Mouse (Mus musculus) monocyte, adult 59 days (primary cell): ENCODE measurements around the gene Ppp1r37. TPM values are rescaled to one million over a fixed set of nuclear protein-coding genes. Genes with fewer than 3 reads are reported as not detected.

ENCODE experiments used
- total RNA-seq, 2 experiments: library from RNA; stranded (reverse); gene quantifications; one replicate each; pipeline ENCODE4 v1.2.4; 2023

Gene Ppp1r37
- total RNA-seq: 10 to 100 TPM; 45.7 to 48.4 TPM

GRCm38 (mm10) chr7:19562643-19563410, at the start of gene Ppp1r37:
Gene Ppp1r37 (minus strand): TSS chr7:19563076.

GRCm38 (mm10) chr7:19603849-19604605, 41.2 kb upstream of the Ppp1r37 start, which contains the start of gene Clasrp:
Gene Clasrp (minus strand): TSS chr7:19604486.

GRCm38 (mm10) chr7:19577141-19577852, 14.4 kb upstream of the Ppp1r37 start, which contains the start of the genes Zfp296 and Gemin7:
Gene Zfp296 (plus strand): TSS chr7:19577287.
Gene Gemin7 (minus strand): TSS chr7:19577595.

GRCm38 (mm10) chr7:19517652-19518365, 45.1 kb downstream of the Ppp1r37 start, which contains the start of gene Nkpd1:
Gene Nkpd1 (plus strand): TSS chr7:19517838.

GRCm38 (mm10) chr7:19508150-19508923, 54.5 kb downstream of the Ppp1r37 start, which contains the start of the genes Bloc1s3 and Trappc6a:
Gene Bloc1s3 (minus strand): TSS chr7:19508367.
Gene Trappc6a (plus strand): TSS chr7:19508395.

Other genes with a start within 250 kb of the Ppp1r37 start
- gene Ercc1, start 218.3 kb downstream of the Ppp1r37 start, total RNA-seq: 10 to 100 TPM; 29.1 to 29.3 TPM
- gene Cd3eap, start 203.6 kb downstream of the Ppp1r37 start, total RNA-seq: 1 to 10 TPM; 7.0 to 8.7 TPM
- gene Ppp1r13l, start 203.3 kb downstream of the Ppp1r37 start, total RNA-seq: 1 to 10 TPM; 1.3 to 4.3 TPM
- 10 to 100 TPM; 35.0 to 35.5 TPM for gene Ercc2, start 181.1 kb downstream of the Ppp1r37 start, total RNA-seq
- not detected for gene Klc3, start 159.0 kb downstream of the Ppp1r37 start, total RNA-seq
- 1 to 10 TPM; 2.7 to 3.1 TPM for gene Ckm, start 158.3 kb downstream of the Ppp1r37 start, total RNA-seq
- gene Mark4, start 104.3 kb downstream of the Ppp1r37 start, total RNA-seq: 10 to 100 TPM; 32.6 to 34.3 TPM
- gene Exoc3l2, start 99.7 kb downstream of the Ppp1r37 start, total RNA-seq: under 1 TPM; 0.89 to 0.94 TPM
- 10 to 100 TPM in 1 of 2 experiments, 1 to 10 TPM in 1; 8.6 to 11.2 TPM for gene Bloc1s3, start 54.7 kb downstream of the Ppp1r37 start, total RNA-seq
- gene Trappc6a, start 54.7 kb downstream of the Ppp1r37 start, total RNA-seq: 10 to 100 TPM; 34.4 to 45.3 TPM
- gene Nkpd1, start 45.2 kb downstream of the Ppp1r37 start, total RNA-seq: under 1 TPM in 1 of 2 experiments, not detected in 1; 0.26 TPM
- 1 to 10 TPM; 6.2 to 6.8 TPM for gene Zfp296, start 14.2 kb upstream of the Ppp1r37 start, total RNA-seq
- gene Gemin7, start 14.5 kb upstream of the Ppp1r37 start, total RNA-seq: 10 to 100 TPM; 76.3 to 80.3 TPM
- gene Clasrp, start 41.4 kb upstream of the Ppp1r37 start, total RNA-seq: 10 to 100 TPM; 60.6 to 62.7 TPM
- 10 to 100 TPM; 73.1 to 82.8 TPM for gene Relb, start 66.4 kb upstream of the Ppp1r37 start, total RNA-seq
- 10 to 100 TPM; 73.1 to 81.8 TPM for gene Clptm1, start 102.0 kb upstream of the Ppp1r37 start, total RNA-seq
- 100 to 1,000 TPM; 138 to 244 TPM for gene Apoc2, start 114.9 kb upstream of the Ppp1r37 start, total RNA-seq
- gene Gm44805, start 118.3 kb upstream of the Ppp1r37 start, total RNA-seq: not detected
- gene Apoc4, start 118.4 kb upstream of the Ppp1r37 start, total RNA-seq: not detected
- gene Apoc1, start 129.6 kb upstream of the Ppp1r37 start, total RNA-seq: 10 to 100 TPM; 79.5 to 84.6 TPM
- gene Apoe, start 136.1 kb upstream of the Ppp1r37 start, total RNA-seq: 1,000 to 10,000 TPM; 1,850 to 1,922 TPM
- 10 to 100 TPM; 31.1 to 33.4 TPM for gene Tomm40, start 152.4 kb upstream of the Ppp1r37 start, total RNA-seq
- gene Nectin2, start 187.4 kb upstream of the Ppp1r37 start, total RNA-seq: 1 to 10 TPM in 1 of 2 experiments, under 1 TPM in 1; 0.91 to 2.5 TPM
- under 1 TPM; 0.76 to 0.97 TPM for gene Bcam, start 207.9 kb upstream of the Ppp1r37 start, total RNA-seq
- gene Cblc, start 233.7 kb upstream of the Ppp1r37 start, total RNA-seq: not detected